ENCODE assay signal across 21 mouse cellular contexts in the genomic region with DNA sequence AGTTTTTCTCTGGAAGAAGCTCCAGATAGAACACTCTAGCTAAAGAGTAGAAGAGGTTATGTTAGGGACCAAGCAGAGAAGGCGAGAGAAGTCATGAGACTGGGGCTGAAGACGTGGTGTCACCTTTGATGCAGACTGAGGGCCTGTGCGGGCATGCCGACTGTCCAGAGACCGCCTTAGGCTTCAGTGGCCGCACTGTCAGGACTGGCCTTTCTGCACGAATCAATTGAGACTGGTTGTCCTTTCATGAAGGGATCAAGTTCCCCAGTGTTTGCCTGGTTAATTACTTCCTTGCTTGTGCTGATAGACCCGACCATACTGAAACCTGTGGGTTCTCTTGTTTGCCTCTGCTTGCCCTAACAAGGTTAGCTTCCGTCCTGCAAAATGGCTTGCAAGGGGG.
"Had no signal": no experiment of that assay in that cellular context is flagged by ENCODE, and none has a peak within 500 bp of the region (broad histone marks: within the 10 kb centered on the region; RNA-seq: fewer than 3 reads in every experiment).

No protein-coding gene starts in this region.

- H3K36me3 ChIP-seq: kidney, embryonic 15.5 days; midbrain, embryonic 12.5 days; midbrain, embryonic 15.5 days; neural tube, embryonic 12.5 days; neural tube, embryonic 15.5 days; stomach, embryonic 15.5 days had no signal

- H3K4me1 ChIP-seq: midbrain, embryonic 12.5 days; midbrain, embryonic 15.5 days; neural tube, embryonic 12.5 days; neural tube, embryonic 15.5 days; stomach, embryonic 15.5 days had no signal

- ATAC-seq: liver, postnatal 0 days; lung, postnatal 0 days; midbrain, embryonic 15.5 days had no signal

- H3K4me2 ChIP-seq: kidney, embryonic 15.5 days; liver, embryonic 11.5 days; lung, embryonic 14.5 days; midbrain, embryonic 12.5 days; midbrain, embryonic 15.5 days; neural tube, embryonic 12.5 days; neural tube, embryonic 15.5 days; stomach, embryonic 15.5 days had no signal

- H3K4me3 ChIP-seq: kidney, embryonic 15.5 days; left cerebral cortex, adult 2 months; midbrain, embryonic 12.5 days; midbrain, embryonic 15.5 days; neural tube, embryonic 12.5 days; neural tube, embryonic 15.5 days; stomach, embryonic 15.5 days had no signal

- H3K27me3 ChIP-seq: kidney, embryonic 15.5 days; midbrain, embryonic 12.5 days; midbrain, embryonic 15.5 days; neural tube, embryonic 12.5 days; neural tube, embryonic 15.5 days; stomach, embryonic 15.5 days had no signal

- H3K27ac ChIP-seq: kidney, embryonic 15.5 days; left cerebral cortex, adult 2 months; liver, embryonic 14.5 days; macrophage; midbrain, embryonic 12.5 days; midbrain, embryonic 15.5 days; neural tube, embryonic 12.5 days; neural tube, embryonic 15.5 days; stomach, embryonic 15.5 days had no signal

- H3K9ac ChIP-seq: kidney, embryonic 15.5 days; liver, embryonic 14.5 days; liver, postnatal 0 days; lung, embryonic 14.5 days; midbrain, embryonic 12.5 days; midbrain, embryonic 15.5 days; neural tube, embryonic 12.5 days; neural tube, embryonic 15.5 days; stomach, embryonic 15.5 days had no signal

- DNase-seq: kidney, adult 8-10 months; kidney, postnatal 10 days; kidney, postnatal 36 days; layer of hippocampus, postnatal 36 days; liver, postnatal 0 days; lung, embryonic 14.5 days; right cerebral cortex, adult 18-20 months; right cerebral cortex, postnatal 14 days; right cerebral cortex, postnatal 4 days; thymus, postnatal 25 days had no signal

- H3K9me3 ChIP-seq: kidney, embryonic 15.5 days; midbrain, embryonic 12.5 days; midbrain, embryonic 15.5 days; neural tube, embryonic 12.5 days; neural tube, embryonic 15.5 days; stomach, embryonic 15.5 days had no signal
